Mouse (Mus musculus) gonadal fat pad, adult 2 months (tissue): ENCODE measurements at regions not wholly inside any gene's neighbourhood (a gene's known extent, or its start where the extent isn't known, plus 50 kb on each side); places are given as distances from the start of the nearest gene placed in this dataset.

Experiments used
- DNase-seq: peaks from one replicate; pipeline ENCODE4 v3.0.0-alpha.2; 2012; ENCODE audit warnings: low read depth

DNA sequence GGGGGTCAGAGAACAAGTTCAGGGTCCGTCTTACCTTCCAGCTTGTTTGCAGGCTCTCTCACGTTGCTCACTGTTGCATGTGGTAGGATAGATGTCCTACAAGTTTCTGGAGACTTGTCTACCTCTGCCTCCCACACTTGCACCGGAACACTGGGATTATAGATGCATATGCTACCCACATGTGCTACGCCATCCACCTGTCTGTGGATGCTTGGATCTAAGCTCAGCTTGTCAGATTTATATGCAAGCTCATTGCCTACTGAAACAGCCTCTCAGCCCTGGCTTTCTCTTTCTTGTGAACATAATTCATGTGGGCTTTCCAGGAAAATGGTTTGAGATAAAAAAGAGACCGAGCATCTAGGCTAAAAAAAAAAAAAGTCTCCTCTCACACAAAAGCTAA lies 353.0 kb downstream of the Nucb2 start:
- DNase-seq = no peak

DNA sequence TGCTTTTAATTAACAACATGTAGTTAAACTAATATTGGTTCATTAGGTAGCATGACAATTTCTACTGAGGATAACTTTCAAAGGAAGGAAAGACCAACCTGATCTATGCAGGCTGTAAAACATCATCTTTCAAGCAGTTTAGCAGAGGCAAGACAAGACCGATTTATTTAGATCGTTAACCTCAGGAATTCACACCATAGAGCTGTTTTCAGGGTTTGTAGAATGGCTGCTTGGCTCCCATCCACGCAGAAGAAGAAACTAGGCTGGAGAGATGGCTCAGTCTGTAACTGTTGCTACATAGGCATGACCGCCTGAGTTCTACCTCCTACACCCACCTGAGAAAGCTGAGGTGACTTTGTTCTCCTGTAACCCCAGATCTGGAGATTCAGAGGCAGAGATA lies 353.6 kb downstream of the Nucb2 start:
- DNase-seq = no peak

DNA sequence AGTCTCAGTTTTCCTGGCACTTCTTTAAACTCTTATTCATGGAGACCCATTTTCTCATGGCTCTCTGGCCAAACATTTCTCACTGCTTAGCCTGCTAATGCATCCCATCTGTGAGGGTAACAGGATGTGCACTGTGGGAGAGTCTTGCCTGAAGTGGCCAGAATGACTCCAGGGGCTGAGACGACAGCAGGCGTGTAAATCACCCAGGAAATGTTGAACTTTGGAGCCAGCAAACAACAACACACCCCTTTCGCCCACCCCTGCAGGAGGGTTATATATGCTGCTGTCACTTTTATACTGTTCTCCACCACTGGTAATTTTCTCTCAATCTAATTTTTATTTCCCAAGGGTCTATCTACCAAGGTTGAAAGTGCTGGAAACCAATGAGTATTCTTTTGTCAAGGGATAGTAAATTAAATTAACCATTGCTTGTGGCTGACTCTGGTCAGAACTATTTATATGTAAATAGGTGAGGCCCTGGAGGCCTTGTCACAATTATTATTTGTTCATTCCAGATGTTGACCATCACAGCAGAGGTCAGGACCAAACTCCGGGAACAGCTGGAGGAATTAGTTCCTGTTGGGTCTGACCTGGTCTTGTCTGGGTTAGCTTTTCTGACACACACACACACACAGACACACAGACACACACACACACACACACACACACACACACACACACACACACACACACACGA lies 378.2 kb downstream of the Nucb2 start:
- no peak for DNase-seq

GRCm38 (mm10) chr7:116893846-116894245 lies 389.7 kb downstream of the Nucb2 start:
- no peak for DNase-seq

DNA sequence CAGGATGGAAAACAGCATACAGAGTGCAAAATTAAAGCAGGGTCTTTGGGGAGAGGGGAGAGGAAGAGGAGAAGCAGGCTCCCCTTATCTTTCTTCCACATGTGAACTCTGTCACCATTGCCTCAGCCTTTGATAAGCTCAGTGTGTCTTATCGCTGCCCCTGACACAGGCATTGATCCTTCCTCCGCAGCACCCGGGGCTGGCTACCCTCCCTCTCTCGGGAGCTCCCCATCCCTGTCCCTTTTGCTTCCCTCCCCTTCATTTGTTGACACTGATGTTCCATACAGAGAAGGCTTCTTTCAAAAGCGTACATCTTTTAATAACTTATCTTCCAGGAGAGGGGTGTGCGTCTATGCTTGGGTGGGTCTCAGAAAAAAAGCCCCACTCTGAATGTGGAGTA lies 411.6 kb downstream of the Nucb2 start:
- no peak for DNase-seq

- DNase-seq = no peak
These were observed 413.9 kb downstream of the Nucb2 start for GRCm38 (mm10) chr7:116917921-116918670.

DNA sequence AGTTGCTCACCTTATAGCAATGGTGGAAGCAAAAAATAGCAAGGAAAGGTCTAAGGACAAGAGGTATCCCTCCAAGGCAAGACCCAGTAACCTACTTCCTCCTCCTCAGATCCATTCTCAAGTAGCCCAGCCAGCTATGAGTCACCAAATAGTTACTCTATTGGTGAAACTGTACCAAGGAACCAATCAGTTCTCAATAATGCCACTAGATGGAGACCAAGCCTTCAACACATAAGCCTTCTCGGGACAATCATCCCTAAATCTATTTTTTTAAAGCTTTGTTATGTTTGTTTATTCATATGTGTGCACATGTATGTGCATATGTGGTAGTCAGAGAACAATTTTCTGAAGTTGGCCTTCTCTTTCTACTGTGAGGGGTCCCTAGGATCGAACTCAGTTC lies 434.3 kb upstream of the Xylt1 start:
- no peak for DNase-seq

GRCm38 (mm10) chr7:116959196-116959895 lies 421.4 kb upstream of the Xylt1 start:
- DNase-seq = no peak

GRCm38 (mm10) chr7:116963839-116964238 lies 416.9 kb upstream of the Xylt1 start:
- no peak for DNase-seq

- no peak for DNase-seq
These were observed 389.4 kb upstream of the Xylt1 start for GRCm38 (mm10) chr7:116991351-116991750.

GRCm38 (mm10) chr7:116992166-116992565 lies 388.6 kb upstream of the Xylt1 start:
- DNase-seq = no peak

DNA sequence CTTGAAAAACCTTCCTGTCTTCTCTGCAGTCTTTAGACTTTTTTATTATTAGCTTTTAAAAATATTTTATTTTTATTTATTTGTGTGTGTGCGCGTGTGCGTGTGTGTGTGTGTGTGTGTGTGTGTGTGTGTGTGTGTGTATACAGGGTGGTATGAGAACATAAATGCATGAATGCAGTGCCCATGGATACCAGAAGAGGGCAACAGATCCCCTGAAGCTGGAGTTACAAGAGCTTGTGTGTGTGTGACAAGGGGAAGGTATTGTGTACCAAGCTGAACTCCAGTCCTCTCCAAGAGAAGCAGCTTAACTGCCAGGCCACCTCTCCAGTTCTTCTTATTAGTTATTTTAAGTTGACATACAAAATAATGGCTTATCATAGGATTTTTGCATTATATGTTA lies 385.0 kb upstream of the Xylt1 start:
- no peak for DNase-seq

- DNase-seq = no peak
These were observed 377.6 kb upstream of the Xylt1 start for GRCm38 (mm10) chr7:117003167-117003566.

GRCm38 (mm10) chr7:117018349-117018748 lies 362.4 kb upstream of the Xylt1 start:
- no peak for DNase-seq

DNA sequence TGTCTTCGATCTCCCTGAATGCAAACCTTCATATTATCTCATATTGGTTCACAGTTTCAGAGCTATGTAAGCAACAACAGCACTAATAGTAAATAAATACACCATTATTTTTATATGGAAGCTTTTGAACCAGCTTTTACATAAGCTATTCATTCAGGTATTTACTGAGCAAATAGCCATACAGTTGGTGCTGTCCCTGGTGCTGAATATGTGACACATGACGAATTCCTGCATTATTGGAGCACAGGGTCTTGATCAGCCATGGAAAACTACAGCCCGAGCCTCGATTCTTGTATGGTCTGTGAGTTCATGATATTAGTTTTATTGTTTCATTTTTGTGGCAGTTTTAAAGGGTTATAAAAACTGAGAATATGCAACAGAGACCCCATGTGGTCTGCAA lies 359.1 kb upstream of the Xylt1 start:
- no peak for DNase-seq

GRCm38 (mm10) chr7:117044926-117045325 lies 335.9 kb upstream of the Xylt1 start:
- no peak for DNase-seq

GRCm38 (mm10) chr7:117049249-117049648 lies 331.5 kb upstream of the Xylt1 start:
- DNase-seq = no peak

DNA sequence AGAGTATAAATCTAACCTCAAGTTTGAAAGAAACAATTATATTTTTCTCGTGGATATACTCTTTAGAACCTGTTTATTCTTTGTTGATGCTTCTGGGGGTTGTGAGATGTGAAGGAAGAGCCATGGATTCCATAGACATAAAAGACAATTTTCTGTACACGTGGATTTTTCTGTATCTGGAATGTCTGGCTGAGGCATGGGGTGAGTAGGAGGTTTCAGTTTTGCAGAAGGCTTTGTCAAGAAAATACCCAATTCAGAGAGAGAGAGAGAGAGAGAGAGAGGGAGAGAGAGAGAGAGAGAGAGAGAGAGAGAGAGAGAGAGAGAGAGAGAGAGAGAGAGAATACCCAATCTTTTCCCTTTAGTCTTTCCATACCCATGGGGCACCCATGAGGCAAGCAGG lies 315.0 kb upstream of the Xylt1 start:
- no peak for DNase-seq

GRCm38 (mm10) chr7:117090911-117091550 lies 289.7 kb upstream of the Xylt1 start:
- no peak for DNase-seq

DNA sequence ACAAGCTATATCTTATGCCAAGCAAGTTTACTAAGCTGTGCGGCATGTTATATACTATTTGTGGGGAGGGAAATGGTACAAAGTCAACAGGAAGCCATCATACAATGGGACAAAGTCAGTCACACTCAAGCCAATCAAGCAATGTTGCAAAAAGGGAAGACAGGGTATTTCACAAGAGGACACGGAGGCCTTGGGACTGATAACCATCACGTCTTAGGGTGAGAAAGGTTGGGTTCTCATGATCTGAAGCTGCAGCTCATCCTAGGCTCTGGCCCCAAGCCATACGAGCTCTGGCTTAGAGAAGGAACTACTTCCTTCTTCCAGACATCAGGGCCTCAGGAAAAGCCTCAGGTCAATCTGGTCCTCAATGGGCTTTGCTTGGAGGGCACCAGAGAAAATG lies 287.9 kb upstream of the Xylt1 start:
- no peak for DNase-seq

GRCm38 (mm10) chr7:117097618-117098017 lies 283.2 kb upstream of the Xylt1 start:
- no peak for DNase-seq

- DNase-seq = no peak
These were observed 281.7 kb upstream of the Xylt1 start for GRCm38 (mm10) chr7:117099041-117099440.
